Mouse (Mus musculus) induced T-regulatory cell, adult 2 months (primary cell): Measurements from ENCODE around the gene Mmp1b.
"Not testable (repeated sequence)": the region's sequence is repeated elsewhere in the genome, so short reads cannot be mapped to it uniquely, and the experiment has no call there.

Experiments used
- DNase-seq: peaks from one replicate; pipeline ENCODE4 v3.0.0-alpha.2; 2012; ENCODE audit warnings: low read depth

Mmp1b gene

DNA sequence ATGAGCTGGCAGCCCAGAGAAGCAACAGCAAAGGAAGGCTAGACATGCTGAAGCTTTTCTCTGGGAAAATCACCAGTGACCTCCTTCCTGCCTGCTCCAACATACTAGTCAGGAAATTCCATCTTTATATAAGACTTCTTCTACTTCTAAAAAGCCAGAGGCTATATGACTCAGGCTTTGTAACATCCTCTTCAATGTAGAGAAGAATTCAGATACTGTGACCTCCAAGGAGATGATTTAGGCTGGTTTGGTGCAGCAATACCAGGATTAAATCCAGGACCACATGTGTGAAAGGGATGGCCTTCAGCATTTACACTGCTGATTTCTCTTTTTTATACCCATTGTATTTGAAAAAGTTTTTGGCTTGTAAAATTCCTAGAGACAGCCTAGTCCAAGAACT, at the start of gene Mmp1b:
Gene Mmp1b, minus strand, starts transcription at position 101 of the 400 bp plus-strand sequence.
- DNase-seq = no peak

DNA sequence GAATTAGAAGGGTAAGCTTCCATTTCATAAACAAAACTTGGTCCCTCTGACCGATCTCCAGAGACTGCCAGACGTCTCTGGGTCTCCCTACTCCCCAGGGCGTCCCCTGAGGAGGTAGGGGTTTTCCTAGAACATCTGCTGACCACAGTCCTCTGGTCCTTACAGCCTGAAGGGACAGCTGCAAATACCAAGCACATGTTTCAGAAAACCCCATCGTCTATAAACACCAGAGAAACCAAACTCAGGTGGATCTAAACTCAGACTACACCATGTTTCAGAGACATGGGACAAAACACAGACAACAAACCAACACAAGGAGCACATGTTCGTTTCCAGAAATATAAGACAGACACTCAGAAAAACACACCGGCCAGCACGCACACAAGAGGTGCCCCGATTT, 8.7 kb upstream of the Mmp1b start:
- DNase-seq = not testable (repeated sequence)

DNA sequence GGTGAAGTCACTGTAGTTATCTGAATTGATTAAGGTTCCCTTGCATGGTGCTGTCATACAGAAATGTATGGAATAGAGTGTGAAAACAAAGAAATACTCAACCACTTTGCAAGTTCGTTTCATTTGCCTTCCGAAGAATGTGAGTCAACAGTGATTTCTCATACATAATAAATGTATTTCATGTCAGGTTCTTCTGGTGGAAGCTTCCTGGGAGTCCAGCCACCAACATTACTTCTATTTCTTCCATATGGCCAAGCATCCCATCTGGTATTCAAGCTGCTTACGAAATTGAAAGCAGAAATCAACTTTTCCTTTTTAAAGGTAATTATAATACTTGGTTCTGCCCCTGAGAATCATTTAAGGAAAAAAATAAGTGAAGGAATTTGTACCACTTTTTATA, 33.3 kb downstream of the Mmp1b start:
- DNase-seq = no peak

DNA sequence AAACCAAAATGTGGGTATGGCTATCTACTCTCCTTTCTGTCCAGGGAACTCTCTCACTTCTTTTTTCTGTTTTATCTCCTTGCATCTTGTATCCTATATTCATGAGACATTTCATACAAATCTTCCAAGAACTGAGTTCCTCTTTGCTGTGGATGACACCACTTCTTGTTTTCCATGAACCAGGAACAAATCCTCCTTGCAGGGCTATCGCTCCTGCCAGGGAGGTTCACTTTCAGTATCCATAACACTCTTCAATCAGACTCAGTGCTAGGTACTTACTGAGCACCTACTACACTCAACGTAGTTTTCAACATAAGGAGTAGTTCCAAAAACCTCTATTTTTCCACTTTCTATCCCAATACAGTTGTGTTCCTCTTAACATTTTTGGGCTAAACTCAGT, 42.3 kb downstream of the Mmp1b start:
- DNase-seq = no peak

DNA sequence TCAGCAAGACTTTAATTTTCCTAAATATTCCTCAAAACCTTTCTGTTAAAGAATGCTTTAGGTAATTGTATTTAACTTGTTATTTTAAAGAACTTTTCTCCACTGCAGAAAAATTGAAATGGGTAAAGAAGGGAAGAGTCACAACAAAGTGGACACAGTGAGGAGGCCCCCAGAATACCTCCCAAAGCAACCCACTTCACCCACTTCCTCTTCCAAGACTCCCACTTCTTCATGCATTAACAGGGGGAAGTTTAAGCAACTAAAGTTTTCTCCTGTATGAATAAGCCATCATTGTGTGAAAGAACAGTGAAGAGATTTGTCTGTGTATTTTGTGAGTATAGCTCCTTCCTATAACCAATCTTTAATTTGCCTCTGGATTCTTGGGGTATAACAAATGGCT, 43.7 kb downstream of the Mmp1b start, which contains the start of gene Mmp12:
Gene Mmp12, plus strand, starts transcription at position 275 of the 400 bp plus-strand sequence.
- DNase-seq = no peak

DNA sequence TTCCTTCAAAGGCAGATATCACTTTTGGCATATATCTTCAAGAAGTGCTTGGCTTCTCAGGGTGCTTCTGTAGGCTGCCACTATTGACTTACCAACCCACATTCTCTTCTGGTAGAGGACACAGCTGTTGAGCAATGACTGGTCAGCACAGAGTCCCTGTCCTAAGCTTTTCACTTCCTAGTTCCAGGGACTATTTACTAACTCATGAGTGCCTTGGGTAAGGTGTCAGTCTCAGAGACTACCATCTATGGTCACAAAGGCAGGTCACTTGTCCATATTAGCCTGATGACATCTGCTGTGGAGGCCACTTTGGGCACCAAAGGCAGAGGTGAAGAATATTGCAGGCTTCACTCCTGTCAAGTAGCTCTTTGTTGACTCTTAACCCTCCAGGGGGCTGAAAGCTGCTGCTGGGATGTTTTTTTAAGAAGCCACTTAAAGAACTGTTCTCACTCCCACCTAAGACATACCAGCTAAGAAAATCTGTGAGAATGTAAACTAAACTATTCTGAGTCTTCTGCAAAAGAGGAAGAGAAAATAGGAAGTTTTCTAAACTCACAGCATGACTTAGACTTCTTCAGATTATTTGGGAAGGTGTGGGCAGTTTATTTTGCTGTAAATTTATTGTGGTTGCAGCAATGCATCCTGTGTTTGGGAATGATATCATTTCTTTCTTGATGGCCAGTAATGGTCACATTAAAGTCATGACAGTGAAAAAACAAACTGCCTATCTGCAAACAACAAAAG, 50.9 kb downstream of the Mmp1b start:
- DNase-seq = no peak

DNA sequence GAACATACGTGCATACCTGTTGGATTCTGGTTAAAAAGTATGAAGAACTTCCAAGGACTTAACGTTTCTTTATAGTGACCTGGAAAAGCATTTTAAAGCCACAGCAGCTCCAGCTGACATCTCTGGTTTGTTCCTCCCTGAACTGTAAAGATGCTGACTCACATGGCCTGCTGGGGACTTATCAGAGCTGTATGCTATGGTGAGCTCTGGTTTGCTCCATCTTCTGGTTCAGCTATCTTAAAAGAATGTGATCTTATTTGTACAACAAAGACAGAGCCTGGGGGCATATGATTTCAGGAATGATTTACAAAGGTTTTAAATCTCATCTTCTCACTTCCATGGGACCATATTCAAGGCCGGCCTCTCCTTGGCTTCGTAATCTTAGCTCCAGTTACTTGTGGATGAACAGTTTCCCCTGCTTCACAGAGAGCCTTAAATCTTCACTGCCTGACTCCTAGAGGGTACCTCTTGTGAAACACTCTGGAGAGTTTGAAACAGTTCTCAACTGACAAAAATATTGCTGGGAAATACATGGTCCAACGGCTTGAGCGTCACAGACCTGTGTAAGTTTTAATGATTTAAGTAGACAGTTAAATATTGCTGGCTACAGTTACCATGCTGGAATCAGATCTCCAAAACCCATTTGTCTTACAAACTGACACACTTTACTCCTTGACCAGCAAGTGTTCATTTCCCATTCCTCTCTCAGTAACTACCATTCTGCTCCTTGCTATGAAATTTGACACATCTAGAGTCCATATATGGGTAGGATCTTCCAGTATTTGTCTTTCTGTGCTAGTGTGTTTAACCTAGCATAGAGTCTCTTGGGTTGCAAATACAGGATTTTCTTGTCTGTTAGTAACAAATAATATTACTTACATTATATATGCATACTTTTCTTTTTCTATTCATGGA, 51.8 kb downstream of the Mmp1b start:
- no peak for DNase-seq

DNA sequence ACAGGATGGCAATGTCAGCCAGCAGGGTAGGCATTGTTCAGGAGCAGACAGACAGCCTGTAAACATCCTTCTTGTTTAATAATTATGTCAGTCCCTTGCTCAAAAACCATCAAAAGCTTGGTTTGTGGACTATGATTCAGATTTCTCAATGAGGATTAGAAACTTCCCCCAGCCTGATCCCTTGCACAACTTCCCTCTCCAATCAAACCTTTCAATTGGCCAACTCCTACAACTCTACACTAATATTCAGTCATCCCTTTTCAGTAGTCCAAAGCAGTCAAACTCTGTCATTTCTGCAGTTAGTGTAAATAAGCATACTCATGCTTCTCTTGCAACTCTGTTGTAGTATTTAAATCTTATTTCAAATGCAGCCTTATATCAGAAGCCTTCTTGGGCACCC, 56.0 kb downstream of the Mmp1b start:
- DNase-seq = no peak
